Mouse (Mus musculus) liver (tissue): ENCODE measurements around the gene Pcsk6.
"Not testable (repeated sequence)": the region's sequence is repeated elsewhere in the genome, so short reads cannot be mapped to it uniquely, and the experiment has no call there.

ENCODE experiments used
- DNase-seq: peaks from one replicate; pipeline ENCODE4 v3.0.0-alpha.2; 2020; ENCODE audit warnings: mixed read lengths

Gene Pcsk6

DNA sequence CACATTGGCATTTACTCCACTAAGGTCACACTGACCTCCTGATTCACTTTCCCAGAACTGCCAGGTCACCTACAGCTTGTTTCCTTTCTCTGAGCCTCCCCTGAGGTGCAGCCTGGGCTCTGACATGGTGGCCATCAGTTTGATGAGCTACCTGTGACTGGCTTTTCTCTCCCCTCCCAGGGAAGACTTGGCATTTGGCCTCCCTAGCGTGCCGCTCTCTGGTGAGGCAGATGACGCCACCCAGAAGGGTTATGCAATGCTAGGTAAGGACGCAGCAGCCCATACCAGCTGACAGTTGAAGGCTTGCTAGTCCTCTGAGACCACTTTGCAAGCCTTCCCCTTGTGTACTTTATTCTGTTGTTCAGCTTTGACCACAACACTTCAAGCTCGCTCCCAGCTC is 141.9 kb downstream of the Pcsk6 start:
- DNase-seq, result no peak

DNA sequence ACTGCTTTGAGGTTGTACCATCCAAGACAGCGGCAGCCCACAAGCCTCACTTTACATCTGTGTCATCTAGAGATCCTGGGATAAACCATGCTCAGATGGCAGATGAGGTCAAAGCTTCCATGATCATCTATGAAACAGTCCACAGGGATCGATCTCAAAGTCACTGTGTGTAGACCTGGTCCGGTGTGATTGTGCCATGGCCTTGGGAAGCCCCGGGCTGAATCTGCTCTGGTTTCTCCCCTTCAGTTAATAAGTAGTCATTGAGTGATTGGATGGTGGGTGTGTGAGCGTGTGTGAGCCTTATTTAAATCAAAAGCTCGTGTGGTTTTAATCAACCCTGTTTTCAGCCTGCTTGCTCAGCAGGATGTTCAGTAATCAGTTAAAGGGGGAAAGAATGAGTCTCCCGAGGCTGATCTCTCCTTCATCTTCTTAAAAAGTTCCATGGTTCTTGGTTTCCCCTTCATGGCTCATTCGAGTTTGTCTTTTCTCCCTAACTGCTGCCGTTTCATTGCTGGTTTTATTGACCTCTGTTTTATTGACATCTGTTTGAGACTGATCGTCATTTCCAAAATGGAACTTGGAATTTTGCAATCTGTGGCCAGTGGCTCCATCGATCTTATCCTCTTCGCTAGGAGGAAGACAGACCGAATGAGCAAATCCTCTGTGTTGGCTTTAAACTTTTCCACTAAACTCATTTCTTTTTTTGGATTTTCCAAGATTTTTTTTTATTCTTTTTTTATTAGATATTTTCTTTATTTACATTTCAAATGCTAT is 142.5 kb downstream of the Pcsk6 start:
- DNase-seq, result no peak

DNA sequence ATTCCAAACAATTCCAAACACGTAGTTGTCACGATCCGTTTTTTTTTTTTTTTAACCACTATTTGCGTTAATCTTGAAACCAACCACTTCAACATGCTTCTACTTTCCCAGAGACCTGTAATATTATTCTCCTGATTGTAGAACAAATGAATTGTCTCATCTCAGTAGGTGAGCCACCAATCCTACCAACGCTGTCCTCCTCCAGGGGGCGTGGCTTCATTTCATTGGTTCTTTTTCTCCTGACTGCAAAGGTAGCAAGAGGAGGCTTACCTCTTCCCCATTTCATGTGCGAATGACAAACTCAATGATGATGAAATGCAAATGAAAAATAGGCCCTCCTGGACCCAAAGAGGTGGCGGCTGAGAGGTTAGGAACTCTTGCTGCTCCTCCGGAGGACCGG is 143.5 kb downstream of the Pcsk6 start:
- DNase-seq, result no peak

DNA sequence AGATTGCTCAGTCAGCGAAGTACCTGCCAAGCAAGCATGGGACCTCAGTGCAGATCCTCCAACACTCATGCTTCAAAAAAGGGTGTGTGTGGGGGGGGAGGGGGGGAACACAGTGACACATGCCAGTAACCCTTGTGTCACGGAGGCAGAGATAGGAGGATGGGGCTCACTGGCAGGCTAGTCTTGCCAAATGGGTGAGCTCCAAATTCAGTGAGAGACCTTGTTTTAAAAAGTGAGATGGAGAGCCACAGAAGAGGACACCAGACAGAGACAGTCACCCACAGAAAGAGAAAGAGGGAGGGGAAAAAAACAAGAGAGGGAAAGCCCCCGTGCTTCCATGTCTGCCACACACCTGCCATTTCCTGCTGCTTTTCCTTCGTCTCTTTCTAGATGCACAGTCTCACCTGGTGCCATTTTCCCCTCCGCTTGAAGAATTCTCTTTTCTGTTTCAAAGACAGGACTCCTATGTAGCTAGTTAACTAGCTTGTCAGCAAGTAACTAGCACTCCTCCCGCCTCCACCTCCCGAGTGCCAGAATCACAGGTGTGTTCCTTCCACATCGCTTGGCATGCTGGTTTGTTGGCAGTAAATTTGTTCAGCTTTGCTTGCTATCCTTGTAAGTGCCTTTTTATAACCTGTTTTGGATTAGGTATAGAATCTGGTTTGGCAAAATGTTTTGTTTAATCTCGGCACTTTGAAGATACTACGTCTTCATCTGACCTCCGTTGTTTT is 146.8 kb downstream of the Pcsk6 start:
- DNase-seq, result no peak

DNA sequence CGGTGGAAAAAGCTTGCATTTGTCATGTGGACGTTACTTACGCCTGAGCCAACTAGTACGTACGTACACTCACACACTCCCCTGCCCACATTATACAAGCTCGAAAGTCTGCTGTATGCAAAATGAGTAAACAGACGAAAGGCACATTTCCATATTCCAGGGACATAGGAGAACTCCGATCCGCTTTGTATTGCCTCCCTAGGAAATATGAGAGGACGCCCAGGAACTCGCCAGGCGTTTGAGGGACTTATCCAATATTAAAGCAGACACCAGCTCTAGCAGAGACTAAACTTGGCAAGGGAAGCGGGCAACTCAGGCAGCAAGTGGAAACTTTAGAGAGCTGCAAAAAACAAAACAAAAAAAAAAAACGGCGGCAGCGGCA is 147.3 kb downstream of the Pcsk6 start:
- no peak for DNase-seq

DNA sequence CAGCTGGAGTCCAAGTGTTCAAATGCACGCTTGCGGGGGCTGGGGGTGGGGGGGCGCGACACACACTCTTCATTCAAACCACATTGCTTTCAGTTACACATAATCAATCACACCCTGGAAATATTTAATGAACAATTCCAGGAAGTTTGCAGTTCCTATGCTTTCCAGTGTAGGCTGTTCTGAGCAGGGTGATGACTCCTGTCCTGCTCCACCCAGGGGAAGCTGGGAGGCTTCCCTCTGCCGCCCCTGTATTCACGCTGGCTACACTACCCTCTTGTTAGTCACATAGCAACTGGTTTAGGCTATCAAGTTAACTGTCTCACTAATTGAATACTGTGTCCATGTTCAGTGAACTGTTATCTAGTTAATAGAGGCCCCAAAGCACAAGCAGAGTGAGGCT is 149.0 kb downstream of the Pcsk6 start:
- no peak for DNase-seq

DNA sequence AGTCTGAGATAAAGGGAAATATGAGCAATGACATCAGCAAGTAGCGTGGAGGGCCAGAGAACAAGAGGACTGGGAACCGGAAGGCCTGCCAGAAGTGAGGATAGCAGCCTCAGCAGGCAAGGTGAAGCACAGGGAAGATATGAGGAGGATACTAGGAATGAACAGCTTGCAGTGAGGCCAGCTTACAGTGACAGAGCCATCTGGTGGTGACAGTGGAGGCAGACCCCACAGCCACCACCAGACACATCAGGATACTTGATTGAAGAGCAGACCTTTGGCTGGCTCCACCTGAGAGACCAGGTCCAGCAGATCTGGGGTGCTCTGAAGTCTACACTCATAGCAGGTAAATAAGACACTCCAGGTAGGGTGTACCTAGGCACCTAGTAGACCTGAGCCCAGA is 166.2 kb downstream of the Pcsk6 start:
- no peak for DNase-seq

DNA sequence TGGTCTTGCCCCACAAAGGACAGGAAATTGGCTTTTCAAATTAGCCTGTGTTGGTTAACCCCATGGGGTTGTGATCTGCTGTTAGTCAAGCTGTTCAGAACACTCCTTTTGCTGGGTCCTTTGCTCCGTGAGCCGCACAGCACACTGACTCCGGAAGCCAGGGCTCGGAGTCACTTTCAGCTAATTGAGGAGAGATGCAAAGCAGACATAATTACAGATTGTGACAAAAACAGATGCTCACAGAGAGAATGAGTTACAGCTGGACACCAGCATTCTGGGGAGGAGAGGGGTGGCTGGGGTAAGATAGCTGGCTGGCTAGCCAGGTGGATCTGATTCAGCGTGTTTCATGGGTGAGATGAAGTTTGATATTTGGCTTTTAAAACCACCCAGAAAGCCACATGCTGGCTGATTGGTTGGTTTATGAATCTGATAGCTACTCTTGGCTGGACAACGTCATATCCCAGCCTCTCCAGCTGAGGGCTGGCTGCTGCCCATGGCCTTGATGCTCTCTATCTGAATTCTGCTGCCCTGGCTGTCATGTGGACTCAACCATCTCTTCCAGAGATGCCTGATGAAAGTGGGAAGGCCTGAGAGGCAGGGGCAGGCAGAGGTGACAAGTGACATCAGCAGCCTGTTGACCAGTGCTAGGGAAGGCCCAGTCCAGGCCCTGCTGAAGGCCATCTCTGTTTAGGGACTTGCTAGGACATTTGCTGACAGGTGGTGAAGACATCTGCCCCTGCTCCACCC is 167.4 kb downstream of the Pcsk6 start:
- no peak for DNase-seq

DNA sequence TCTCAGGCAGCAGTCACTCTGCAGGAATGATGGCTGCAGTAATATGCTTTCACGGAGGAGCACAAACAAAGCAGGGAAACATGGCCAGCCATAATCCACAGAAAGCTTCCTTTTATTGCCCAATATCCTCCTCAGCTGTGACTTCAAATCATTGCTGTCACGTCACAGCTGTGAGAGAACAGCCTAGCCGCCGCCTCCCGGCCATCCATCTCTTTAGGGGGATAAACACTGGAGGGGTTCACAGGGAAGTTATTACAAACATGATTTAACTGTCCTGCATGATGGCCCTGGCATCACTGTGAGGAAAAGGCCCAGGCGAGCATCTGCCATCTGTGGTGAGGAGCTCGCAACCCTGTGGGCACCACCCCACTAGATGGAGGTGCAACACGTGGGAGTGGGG is 175.3 kb downstream of the Pcsk6 start:
- DNase-seq, result no peak

DNA sequence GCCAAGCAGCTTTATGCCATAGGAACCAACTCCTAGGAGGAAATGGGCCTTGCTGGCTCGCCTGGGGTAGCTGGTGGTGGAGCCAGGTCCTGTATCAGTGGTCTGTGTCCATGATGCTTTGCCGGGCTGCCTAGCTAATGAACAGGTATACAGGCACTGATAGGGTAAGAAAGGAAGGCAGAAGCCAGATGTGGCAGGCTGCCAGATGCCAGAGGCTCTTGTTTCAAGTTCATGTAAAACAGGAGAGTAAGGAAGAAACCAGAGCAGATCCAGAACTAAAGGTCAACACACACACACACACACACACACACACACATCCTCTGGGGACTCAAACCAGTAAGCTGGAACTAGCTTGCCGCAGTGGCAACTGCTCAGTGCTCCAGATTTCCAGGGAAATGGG is 176.7 kb downstream of the Pcsk6 start:
- no peak for DNase-seq

DNA sequence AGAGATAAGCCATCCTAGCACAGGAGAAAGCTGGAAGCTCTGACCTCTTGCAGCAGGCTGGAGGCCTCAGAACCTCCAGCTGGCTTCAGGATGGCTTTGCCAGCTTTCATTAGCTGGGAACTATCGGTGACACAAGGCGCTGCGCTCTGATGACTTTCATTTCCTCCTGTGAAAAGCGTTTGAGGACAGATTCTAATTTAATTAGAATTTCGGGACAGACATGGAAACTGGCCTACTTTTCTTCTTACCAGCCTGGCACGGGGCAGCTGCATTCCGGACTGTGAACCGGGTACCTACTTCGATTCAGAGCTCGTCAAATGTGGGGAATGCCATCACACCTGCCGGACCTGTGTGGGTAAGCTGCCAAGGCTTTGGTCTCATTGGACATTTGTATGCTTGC is 177.2 kb downstream of the Pcsk6 start:
- no peak for DNase-seq

DNA sequence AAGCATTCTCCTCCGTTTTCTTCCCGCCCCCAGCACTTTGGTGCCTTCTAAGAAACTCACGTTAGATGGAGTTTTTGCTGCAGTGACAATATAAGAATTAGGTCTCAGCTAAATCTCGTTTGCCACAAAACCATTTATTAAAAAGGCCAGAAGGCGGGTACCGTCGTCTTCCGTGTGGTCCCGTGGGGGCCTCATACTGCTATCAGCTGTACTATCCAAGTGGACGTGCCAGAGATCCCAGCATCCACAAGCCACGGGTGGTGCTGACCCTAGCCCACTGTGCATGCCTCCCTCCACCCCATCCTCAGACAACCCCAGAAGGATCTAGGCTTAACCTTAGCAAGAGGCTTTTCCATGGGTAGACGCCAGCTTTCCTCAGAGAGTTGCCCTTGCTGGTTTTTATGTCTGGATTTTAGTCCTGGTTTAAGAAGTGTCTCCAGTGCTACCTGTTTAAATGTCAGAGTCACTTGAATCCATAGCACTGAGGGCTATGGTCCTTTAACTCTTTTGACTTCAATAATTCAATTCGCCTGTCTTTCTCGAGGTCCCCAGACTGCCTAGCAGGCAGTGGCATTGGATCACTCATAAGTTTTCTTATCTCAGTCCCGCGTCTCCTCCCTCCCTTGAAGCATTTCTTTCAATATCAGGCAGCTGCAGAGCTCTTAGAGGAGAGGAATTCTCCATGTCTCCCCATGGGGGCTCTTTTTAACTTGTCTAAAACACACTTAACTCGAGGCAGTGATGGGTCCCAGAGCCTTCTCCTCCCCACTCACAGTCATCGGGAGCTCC is 178.7 kb downstream of the Pcsk6 start:
- no peak for DNase-seq

DNA sequence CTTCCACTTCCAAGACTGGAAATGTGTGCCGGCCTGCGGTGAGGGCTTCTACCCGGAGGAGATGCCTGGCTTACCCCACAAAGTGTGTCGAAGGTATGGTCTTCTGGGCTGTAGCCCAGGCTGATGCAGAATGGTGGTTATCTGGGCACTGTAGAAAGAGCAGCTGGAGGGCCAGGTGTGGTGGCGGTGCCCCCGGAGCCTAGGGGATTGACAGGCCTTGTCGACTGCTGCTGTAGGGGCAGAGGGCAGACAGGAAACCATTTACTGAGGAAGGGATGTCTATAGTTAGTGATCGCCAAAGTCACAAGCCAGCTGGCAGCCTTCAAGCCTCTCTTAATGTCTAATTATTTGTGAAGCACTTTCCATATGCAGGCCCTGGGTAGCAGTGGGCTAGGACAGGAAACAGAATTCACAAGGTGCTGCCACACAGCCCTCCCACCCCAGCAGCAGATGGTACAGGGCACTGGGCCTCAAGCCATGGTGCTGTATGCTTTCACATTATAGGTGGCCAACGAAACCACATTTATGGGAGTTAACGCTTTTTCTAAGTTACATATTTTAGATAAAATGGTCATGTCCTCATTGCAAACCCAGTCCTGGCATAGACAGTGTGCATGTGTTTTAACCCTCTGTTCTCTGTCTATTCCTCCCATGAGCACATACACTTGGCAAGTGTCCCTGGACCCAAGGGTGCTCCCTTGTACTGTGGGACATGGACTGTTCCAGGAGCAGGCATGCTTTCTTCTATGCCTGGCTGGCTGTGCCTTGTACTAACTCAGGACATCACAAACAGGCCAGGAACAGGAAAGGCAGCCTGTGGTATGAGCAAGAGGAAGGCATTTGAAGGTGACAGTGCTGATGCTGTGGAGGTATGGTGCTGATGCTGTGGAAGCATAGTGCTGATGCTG is 182.3 kb downstream of the Pcsk6 start, which contains the start of gene Gm45213:
Gm45213 (plus strand) TSS at position 51 of the 908 bp plus-strand sequence.
- no peak for DNase-seq

DNA sequence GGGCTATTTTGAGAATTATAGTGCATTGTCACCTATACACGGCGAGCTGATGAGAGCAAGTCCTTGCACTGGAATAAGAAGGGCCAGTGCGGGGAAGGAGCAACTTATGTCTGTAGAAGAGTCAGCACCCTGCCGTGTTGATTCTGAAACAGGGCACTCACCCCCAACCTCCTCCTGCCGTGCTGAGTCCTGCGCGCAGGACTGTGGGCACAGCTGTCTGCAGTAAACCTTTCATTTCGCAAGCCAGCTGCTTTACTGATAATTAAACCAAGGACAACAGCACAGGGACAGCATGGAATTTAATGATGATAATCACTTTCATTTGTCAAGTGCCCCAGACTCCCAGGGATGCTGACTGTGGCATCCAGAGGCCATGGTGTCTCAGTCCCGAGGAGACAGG is 183.1 kb downstream of the Pcsk6 start:
- no peak for DNase-seq

DNA sequence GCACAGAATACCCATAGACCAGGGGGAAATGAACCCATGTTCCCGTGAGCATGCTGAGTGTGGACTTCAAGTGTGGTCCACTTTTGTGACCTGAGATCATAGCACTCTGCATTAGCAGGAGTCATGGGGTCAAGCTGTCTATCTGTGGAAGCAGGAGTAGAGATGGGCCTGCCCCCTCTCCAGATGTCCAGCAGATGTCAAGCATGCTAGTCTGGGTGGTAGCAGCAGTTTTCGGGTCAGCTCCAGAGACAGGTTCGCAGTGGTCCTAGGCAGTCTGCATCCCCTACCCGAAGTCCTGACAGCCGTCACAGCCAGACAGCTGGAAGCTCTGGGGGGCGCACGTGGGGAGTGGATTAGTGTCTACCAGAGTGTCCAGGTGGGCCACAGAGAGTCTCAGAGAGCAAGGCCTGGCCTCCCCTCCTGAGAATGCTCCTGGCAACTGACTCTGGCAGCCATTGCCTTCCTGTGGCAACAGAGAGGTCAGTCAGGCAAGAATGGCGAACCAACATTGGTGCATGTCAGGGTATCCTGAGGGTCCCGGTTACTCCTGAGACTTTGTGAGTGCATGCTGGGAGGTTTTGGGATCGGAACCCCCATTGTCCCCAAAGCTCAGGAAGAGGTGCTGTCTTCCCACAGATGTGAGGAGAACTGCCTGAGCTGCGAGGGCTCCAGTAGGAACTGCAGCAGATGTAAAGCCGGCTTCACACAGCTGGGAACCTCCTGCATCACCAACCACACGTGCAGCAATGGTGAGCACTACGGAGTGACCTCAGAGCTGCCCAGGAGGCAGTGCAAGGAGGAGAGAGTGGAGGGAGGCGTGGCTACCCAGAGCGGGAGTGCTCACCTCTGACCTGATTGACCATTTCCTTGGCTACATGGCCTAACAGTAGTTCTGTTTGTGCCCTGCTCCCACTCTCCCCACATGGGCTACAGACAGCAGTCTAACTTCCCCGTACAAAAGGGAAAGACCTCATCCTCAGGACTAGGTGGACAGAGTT is 185.7 kb downstream of the Pcsk6 start:
- no peak for DNase-seq

DNA sequence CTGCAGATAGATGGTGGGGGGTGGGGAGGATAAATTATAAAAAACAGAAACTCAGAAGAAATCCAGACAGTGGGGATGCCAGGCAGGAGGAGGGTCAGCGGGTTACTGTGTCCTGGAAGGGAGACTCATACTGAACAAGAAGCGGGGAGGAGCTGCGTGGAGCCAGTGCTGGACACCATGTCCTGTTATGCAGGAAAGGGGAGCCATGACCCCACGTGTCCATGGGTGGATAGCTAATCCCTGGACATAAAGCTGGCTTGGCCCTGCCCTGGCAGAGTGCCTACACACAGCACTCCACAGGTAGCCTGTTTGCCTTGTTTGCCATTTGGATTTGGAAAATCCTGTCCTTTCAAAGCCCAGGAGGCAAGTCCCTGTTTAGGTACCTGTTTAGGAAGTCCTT is 186.4 kb downstream of the Pcsk6 start:
- DNase-seq, result no peak

DNA sequence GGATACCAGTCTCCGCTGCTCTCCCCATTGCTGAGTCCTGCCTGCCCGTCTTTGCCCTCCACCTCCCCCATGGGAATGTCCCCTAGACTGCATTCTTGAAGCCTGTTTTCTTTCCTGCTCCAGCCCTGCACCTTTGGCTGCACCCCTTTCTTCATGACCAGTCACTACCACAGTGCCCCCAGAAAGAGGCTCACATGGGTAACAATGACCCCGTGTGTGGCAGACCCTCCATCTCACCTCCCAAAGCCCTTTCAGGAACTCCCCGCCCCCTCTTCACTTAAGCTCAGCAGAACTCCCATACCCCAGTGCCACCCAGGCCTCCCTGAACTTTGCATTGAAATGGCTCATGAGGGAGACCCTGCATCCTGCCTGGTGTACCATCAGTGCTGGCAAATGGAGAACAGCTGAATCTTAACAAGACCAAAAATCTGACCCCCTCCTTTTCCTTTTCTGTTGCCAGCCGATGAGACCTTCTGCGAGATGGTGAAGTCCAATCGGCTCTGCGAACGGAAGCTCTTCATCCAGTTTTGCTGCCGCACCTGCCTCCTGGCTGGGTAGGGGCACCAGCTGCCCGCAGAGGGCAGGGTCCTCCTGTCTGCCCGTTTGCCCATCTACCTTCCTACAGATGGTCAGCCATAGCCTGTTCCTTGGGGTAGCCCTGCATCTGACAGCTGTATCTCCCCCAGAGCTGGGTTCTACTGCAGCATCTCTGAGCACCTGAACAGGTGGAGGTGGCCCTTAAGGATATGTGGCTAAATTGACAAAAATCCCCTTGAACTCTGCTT is 187.1 kb downstream of the Pcsk6 start:
- no peak for DNase-seq

DNA sequence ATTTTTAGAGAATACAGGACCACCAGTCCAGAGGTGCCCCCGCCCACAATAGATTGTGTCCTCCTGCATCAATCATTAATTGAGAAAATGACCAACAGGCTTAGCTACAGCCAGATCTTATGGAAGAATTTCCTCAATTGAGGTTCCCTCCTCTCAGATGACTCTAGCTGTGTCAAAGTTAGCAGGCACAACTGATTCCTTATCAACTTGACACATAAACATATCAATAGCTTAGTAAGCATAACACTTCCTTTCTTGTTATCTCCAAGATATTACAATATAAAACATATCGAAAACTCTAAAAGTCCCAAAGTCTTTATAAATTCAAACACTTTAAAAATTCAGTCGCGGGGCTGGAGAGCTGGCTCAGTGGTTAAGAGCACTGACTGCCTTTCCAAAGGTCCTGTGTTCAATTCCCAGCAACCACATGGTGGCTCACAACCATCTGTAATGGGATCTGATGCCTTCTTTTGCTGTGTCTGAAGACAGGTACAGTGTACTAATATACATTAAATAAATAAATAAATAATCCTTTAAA is 192.5 kb downstream of the Pcsk6 start:
- no peak for DNase-seq

DNA sequence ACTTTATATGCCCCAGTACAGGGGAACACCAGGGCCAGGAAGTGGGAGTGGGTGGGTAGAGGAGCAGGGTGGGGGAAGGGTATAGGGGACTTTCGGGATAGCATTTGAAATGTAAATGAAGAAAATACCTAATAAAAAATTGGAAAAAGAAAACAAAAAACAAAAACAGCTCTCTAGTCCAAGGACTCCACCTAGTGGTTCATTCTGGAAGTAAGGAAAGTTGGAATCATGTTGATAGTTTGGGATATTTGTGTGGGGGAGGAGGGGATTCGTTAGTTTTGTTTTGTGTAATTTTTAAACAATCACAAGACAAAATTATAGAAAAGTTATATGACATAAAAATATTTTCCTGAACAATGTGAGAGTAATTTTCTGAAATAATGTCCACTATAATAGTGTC is 193.8 kb downstream of the Pcsk6 start:
- DNase-seq, result not testable (repeated sequence)
